Mouse (Mus musculus): ENCODE measurements around the gene Usp21. TPM values are rescaled to one million over a fixed set of nuclear protein-coding genes. Genes with fewer than 3 reads are reported as not detected.

The Usp21 gene
- polyA plus RNA-seq, 1 experiment from 2014 or later, result 102 TPM

- Histone ChIP-seq H3K9me3 (replicated peaks) (no peaks in the 10 kb centered on the region), H3K36me3 (peaks cover 47% of the 10 kb centered on the region), H3K27me3 (ENCODE audit: low read depth, poor library complexity, severe bottlenecking) (no peaks in the 10 kb centered on the region), H3K27ac (replicated peaks) (peak overlapping the region; percentile 6; the same call in 1 of the 2 replicates), H3K4me3 (peak overlapping the region; percentile 11; the same call in 1 of the 2 replicates), H3K4me1 (peaks cover 18% of the 10 kb centered on the region)
- DNase-seq (ENCODE audit: low spot score), result peak; percentile 69
- 66% methylated on average over 15 of the region's 15 CpGs for WGBS
Observed at GRCm38 (mm10) chr1:171256937-171257548, 30.7 kb downstream of the Usp21 start.

- no peak overlapping the region for H3K4me3 ChIP-seq
- H3K4me1 ChIP-seq, result peaks cover 24% of the 10 kb centered on the region
- no peaks in the 10 kb centered on the region for H3K27me3 ChIP-seq (ENCODE audit: low read depth, poor library complexity, severe bottlenecking)
- H3K9me3 ChIP-seq (replicated peaks), result no peaks in the 10 kb centered on the region
- peak overlapping the region; percentile 6; the same call in 1 of the 2 replicates for H3K27ac ChIP-seq (replicated peaks)
- peaks cover 47% of the 10 kb centered on the region for H3K36me3 ChIP-seq
- WGBS, result 88% methylated on average over 24 of the region's 24 CpGs
- DNase-seq (ENCODE audit: low spot score), result no peak
Observed at GRCm38 (mm10) chr1:171256095-171256818, 31.5 kb downstream of the Usp21 start.

- 46% methylated on average over 17 of the region's 17 CpGs for WGBS
- DNase-seq (ENCODE audit: low spot score), result no peak
- Histone ChIP-seq H3K27ac (replicated peaks) (peak overlapping the region; percentile 86), H3K4me3 (peak overlapping the region; percentile 53), H3K36me3 (peaks cover 31% of the 10 kb centered on the region), H3K9me3 (replicated peaks) (no peaks in the 10 kb centered on the region), H3K4me1 (peaks cover 59% of the 10 kb centered on the region), H3K27me3 (ENCODE audit: low read depth, poor library complexity, severe bottlenecking) (peaks cover 4% of the 10 kb centered on the region; the same call in 1 of the 2 replicates)
Observed at GRCm38 (mm10) chr1:171252415-171252814, 35.4 kb downstream of the Usp21 start.

- Histone ChIP-seq H3K36me3 (peaks cover 30% of the 10 kb centered on the region), H3K9me3 (replicated peaks) (no peaks in the 10 kb centered on the region), H3K27ac (replicated peaks) (peak overlapping the region; percentile 86), H3K4me1 (peaks cover 63% of the 10 kb centered on the region), H3K4me3 (peak overlapping the region; percentile 53), H3K27me3 (ENCODE audit: low read depth, poor library complexity, severe bottlenecking) (peaks cover 4% of the 10 kb centered on the region; the same call in 1 of the 2 replicates)
- peak; percentile 68 for DNase-seq (ENCODE audit: low spot score)
- WGBS, result 1% methylated on average over 13 of the region's 13 CpGs
Observed at GRCm38 (mm10) chr1:171251594-171252324, 36.0 kb downstream of the Usp21 start.

- peak; percentile 46 for DNase-seq (ENCODE audit: low spot score)
- Histone ChIP-seq H3K9me3 (replicated peaks) (no peaks in the 10 kb centered on the region), H3K27me3 (ENCODE audit: low read depth, poor library complexity, severe bottlenecking) (peaks cover 4% of the 10 kb centered on the region; the same call in 1 of the 2 replicates), H3K27ac (replicated peaks) (peak within 1 kb of the TSS; percentile 86), H3K4me3 (peak within 1 kb of the TSS; percentile 53), H3K36me3 (peaks cover 23% of the 10 kb centered on the region), H3K4me1 (peaks cover 69% of the 10 kb centered on the region)
- WGBS, result 10% methylated on average over 26 of the region's 26 CpGs
Observed at GRCm38 (mm10) chr1:171250680-171251593, 36.9 kb downstream of the Usp21 start, which contains the start of gene Ndufs2. TSS of gene Ndufs2 (minus strand) at chr1:171251388.

GRCm38 (mm10) chr1:171249913-171250600 is 37.7 kb downstream of the Usp21 start, which contains the start of gene Adamts4:
TSS of gene Adamts4 (plus strand) at chr1:171250421.
- DNase-seq (ENCODE audit: low spot score), result peak; percentile 64
- Histone ChIP-seq H3K9me3 (replicated peaks) (no peaks in the 10 kb centered on the region), H3K36me3 (peaks cover 29% of the 10 kb centered on the region), H3K4me3 (peak within 1 kb of the TSS; percentile 53), H3K4me1 (peaks cover 75% of the 10 kb centered on the region), H3K27me3 (ENCODE audit: low read depth, poor library complexity, severe bottlenecking) (peaks cover 4% of the 10 kb centered on the region; the same call in 1 of the 2 replicates), H3K27ac (replicated peaks) (peak within 1 kb of the TSS; percentile 86)
- WGBS, result 15% methylated on average over 5 of the region's 5 CpGs

GRCm38 (mm10) chr1:171248386-171249226 is 39.2 kb downstream of the Usp21 start:
- Histone ChIP-seq H3K9me3 (replicated peaks) (no peaks in the 10 kb centered on the region), H3K27ac (replicated peaks) (peak overlapping the region; percentile 95), H3K4me3 (peak overlapping the region; percentile 88), H3K36me3 (peaks cover 27% of the 10 kb centered on the region), H3K27me3 (ENCODE audit: low read depth, poor library complexity, severe bottlenecking) (peaks cover 4% of the 10 kb centered on the region; the same call in 1 of the 2 replicates), H3K4me1 (peaks cover 75% of the 10 kb centered on the region)
- WGBS, result 39% methylated on average over 3 of the region's 3 CpGs
- no peak for DNase-seq (ENCODE audit: low spot score)

GRCm38 (mm10) chr1:171247916-171248315 is 39.9 kb downstream of the Usp21 start:
- DNase-seq (ENCODE audit: low spot score), result no peak
- Histone ChIP-seq H3K9me3 (replicated peaks) (no peaks in the 10 kb centered on the region), H3K4me1 (peaks cover 70% of the 10 kb centered on the region), H3K4me3 (peak overlapping the region; percentile 88), H3K36me3 (peaks cover 28% of the 10 kb centered on the region), H3K27me3 (ENCODE audit: low read depth, poor library complexity, severe bottlenecking) (peaks cover 4% of the 10 kb centered on the region; the same call in 1 of the 2 replicates), H3K27ac (replicated peaks) (peak overlapping the region; percentile 95)
- WGBS, result 31% methylated on average over 4 of the region's 4 CpGs

- Histone ChIP-seq H3K4me1 (peaks cover 66% of the 10 kb centered on the region), H3K9me3 (replicated peaks) (no peaks in the 10 kb centered on the region), H3K36me3 (peaks cover 31% of the 10 kb centered on the region), H3K27ac (replicated peaks) (peak overlapping the region; percentile 95), H3K27me3 (ENCODE audit: low read depth, poor library complexity, severe bottlenecking) (peaks cover 4% of the 10 kb centered on the region; the same call in 1 of the 2 replicates), H3K4me3 (peak overlapping the region; percentile 88)
- no peak for DNase-seq (ENCODE audit: low spot score)
- 11% methylated on average over 13 of the region's 13 CpGs for WGBS
Observed at GRCm38 (mm10) chr1:171247453-171247841, 40.3 kb downstream of the Usp21 start.

- H3K9me3 ChIP-seq (replicated peaks), result no peaks in the 10 kb centered on the region
- peaks cover 60% of the 10 kb centered on the region for H3K4me1 ChIP-seq
- DNase-seq (ENCODE audit: low spot score), result peak; percentile 97
- WGBS, result under 1% methylated on average over 41 of the region's 41 CpGs
- peaks cover 4% of the 10 kb centered on the region; the same call in 1 of the 2 replicates for H3K27me3 ChIP-seq (ENCODE audit: low read depth, poor library complexity, severe bottlenecking)
- H3K36me3 ChIP-seq, result peaks cover 37% of the 10 kb centered on the region
- H3K4me3 ChIP-seq, result peak overlapping the region; percentile 88
- peak overlapping the region; percentile 95 for H3K27ac ChIP-seq (replicated peaks)
Observed at GRCm38 (mm10) chr1:171246709-171247452, 40.9 kb downstream of the Usp21 start.

All from midbrain, embryonic 10.5 days (tissue).